Mouse (Mus musculus): ENCODE measurements at regions not wholly inside any gene's neighbourhood (a gene's known extent, or its start where the extent isn't known, plus 50 kb on each side); places are given as distances from the start of the nearest gene placed in this dataset.
A peak's percentile ranks its signal among the peaks of the same experiment; 100 is the strongest.

DNA sequence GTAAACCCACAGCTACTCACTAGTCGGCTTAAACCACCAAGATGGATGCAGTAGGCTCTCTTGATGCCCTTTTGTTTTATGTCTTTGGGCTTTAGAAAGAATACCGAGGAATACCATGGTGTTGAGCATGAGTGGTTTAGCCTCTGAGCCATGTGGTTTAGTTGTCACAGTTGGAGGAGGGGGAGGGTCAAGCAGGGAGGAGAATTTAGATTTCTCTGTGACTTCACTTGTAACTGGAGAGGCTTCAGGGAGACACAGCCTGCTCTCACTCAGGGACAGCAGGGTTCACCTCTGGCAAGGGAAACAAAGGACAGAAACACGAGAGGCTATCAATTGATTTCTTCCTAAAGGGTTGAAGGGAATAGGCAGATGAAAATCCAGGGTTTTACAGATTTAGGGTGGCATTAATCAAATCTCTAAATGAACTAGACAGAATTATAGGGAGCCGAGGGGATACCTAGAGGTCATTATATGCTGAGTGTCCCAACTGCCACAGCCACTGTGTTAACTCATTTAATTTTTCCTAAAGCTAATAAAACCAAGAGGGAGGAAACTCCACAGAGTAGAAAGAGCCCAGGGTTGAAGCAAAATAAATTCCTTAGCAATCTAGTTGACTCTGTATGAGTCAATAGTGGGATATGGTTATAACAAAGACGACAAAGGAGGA lies 2113.7 kb upstream of the 5930422O12Rik start:
- DNase-seq (ENCODE audit: low spot score in 2 of 2) = no peak

DNA sequence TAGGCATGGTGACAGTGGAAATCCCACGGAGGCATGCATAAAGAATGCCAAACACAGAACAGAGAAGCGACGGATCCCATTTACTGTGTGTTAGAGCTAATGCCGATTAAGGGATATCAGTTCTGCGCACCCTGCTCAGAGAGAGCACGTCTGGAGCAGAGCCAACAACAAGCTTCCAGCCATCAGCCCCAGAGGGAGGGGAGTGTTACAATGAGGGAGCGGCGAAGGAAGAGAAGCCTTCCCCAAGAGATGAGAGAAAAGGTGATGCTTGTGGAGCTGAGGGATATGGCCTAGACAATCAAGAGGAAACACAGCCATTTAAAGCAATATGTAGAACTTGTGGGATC lies 2113.2 kb upstream of the 5930422O12Rik start:
- no peak for DNase-seq (ENCODE audit: low spot score in 2 of 2)

GRCm38 (mm10) chr8:31333545-31334297 lies 2094.8 kb upstream of the 5930422O12Rik start:
- no peak for DNase-seq (ENCODE audit: low spot score in 2 of 2)

- no peak for DNase-seq (ENCODE audit: low spot score in 2 of 2)
Observed at GRCm38 (mm10) chr8:31348504-31348903, 2080.0 kb upstream of the 5930422O12Rik start.

GRCm38 (mm10) chr8:31369636-31370035 lies 2058.9 kb upstream of the 5930422O12Rik start:
- no peak for DNase-seq (ENCODE audit: low spot score in 2 of 2)

DNA sequence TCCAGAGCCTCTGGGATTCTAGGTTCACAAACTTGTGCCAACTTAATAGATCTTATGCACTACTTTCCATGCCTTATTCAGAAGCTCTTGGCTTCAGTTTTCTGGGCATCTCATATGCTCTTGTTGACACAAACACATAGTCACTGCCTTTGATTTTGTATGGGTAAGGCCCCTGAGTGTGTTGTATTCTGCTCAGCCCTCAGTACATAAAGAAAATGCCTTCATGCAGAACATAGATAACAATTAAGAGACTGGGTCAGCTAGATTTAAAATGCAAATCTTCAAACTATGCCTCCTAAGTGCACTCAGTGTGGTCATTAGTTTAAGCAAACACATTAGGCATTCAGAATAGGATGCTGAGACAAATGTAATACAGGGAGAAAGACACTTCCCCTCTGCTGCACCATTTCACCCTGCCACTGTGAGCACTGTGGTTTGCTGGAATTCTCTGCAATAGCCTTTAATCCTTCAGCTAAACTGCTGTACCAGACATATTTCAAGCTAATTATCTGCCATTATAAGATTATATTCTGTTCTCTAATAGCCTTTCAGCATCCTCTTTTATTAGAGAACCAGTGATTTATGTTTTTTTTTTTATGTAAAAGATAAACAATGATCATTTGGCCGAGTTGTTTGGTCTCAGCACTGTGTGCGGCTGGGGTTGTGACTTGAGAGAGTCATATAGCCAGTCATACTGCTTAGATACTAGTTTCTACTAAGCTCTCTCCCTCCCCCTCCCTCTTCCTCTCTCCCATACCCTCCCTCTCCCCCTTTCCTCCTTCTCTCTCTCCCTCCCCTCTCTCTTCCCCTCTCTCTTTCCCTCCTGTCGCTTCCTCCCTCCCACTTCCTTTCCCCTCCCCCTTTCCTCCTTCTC lies 2058.1 kb upstream of the 5930422O12Rik start:
- no peak for DNase-seq (ENCODE audit: low spot score in 2 of 2)

DNA sequence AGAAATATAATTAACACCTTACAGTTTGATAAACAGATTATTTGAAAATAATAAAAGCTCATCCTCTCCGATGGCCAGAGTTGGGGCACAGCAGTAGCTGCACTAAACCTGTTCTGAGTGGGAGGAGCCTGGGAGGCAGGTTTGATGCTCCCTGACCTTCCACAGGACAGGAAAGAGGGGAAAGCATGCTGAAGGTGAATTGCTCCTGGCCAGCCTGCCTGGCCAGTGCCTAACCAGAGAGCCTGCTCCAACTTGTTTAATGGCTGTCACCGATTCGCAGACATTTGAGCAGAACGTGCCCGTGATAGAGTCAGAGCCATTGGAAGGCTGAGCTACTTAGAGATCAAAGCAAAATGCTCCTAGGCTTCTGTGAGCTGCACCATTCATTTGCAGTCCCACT lies 2056.9 kb upstream of the 5930422O12Rik start:
- DNase-seq (ENCODE audit: low spot score in 2 of 2) = no peak

- DNase-seq (ENCODE audit: low spot score in 2 of 2) = no peak
Observed at GRCm38 (mm10) chr8:31372397-31372796, 2056.1 kb upstream of the 5930422O12Rik start.

DNA sequence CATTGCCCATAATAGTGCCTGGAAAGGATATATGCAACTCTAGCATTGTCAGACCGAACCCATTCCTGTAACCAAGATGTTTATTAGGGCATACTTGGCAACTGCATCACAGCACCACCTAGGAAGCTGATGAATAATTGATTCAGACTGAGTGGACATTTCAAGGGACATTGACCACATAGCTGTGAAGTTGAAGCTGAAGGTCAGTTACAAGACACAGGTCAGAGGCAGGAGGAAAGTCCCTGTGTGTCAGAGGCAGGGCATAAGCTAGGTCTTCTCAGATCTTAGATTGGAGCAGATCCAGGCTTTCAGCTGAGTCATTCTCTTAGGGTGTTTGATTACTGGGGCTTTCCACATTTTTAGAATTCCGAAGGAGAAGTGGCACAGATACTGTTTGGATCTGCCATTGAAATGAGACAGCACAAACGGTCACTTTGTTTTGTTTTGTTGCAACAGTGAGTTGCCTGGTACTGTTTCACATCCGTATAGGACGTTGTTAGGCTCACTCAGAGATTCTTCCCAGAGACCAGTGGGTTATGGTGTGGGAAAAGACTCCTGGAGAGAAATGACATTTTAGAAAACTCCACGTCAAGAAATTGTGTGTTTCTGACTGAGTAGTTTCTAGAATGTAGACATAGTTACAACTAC lies 2055.2 kb upstream of the 5930422O12Rik start:
- DNase-seq (ENCODE audit: low spot score in 2 of 2) = no peak

DNA sequence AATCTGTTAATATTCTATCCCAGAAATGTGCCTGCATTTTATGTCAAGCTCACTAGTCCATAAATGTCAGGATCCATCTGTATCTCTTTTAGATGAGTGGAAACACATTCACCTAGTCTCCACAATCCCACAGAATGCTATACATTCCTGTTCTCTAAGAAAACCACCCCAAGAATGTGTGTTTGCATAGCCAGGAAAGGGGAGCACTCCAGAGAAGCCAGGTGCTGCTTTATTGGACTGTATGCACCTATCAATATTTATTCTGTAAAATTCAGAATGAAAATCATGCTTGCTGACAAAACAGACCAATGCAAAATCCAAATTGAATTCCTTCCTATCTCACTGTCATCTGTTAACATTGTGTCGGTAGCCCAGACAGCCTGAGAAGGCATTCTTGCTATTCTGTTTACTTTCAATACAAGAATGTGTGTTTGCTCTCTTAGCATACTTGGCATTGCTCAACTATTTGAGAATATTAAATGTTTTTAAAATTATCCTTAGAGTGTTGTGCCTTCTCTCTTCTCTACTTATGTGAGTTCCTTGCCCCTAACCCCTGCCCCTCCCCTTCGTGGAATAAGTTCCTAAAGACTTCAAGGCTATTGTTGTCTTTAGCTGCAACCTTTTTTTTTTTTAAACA lies 2050.7 kb upstream of the 5930422O12Rik start:
- DNase-seq (ENCODE audit: low spot score in 2 of 2) = no peak

GRCm38 (mm10) chr8:31404811-31405210 lies 2023.7 kb upstream of the 5930422O12Rik start:
- no peak for DNase-seq (ENCODE audit: low spot score in 2 of 2)

DNA sequence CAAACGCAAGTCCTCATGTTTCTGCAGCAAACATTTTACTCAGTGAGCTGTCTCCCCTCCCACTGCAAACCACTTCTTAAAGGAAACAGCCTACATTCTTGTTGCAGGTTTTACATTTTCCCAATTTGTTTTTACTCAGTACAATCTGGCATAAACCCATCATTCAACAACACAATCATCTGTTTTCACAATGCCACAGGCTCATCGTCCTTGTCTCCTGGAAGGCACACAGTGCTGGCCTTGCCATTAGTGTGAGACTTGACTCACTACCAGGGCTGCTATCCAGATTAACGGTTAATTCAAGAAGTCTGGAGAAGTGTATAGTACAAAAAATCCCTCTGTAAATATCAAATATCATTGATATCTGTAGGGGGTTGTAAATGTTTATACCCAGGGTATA lies 2006.3 kb upstream of the 5930422O12Rik start:
- no peak for DNase-seq (ENCODE audit: low spot score in 2 of 2)

DNA sequence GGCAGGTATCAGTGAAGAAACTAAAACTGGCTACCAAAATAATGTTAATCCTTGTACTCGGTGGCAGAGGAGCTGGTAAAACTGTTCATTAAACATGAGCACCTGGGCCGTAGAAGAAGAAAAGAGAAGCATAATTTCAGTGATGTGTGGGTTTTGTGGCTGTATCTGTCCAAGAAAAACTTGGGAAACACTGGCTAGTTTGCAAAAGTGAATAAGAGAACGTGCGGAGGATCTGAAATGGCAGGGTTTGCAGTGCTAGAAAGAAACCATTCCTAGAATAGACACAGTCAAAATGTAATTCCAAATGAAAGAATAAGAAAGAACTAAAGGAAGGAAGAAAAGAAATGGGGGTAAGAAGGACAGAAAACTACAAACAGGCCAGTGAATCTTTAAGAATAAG lies 2000.8 kb upstream of the 5930422O12Rik start:
- no peak for DNase-seq (ENCODE audit: low spot score in 2 of 2)

DNA sequence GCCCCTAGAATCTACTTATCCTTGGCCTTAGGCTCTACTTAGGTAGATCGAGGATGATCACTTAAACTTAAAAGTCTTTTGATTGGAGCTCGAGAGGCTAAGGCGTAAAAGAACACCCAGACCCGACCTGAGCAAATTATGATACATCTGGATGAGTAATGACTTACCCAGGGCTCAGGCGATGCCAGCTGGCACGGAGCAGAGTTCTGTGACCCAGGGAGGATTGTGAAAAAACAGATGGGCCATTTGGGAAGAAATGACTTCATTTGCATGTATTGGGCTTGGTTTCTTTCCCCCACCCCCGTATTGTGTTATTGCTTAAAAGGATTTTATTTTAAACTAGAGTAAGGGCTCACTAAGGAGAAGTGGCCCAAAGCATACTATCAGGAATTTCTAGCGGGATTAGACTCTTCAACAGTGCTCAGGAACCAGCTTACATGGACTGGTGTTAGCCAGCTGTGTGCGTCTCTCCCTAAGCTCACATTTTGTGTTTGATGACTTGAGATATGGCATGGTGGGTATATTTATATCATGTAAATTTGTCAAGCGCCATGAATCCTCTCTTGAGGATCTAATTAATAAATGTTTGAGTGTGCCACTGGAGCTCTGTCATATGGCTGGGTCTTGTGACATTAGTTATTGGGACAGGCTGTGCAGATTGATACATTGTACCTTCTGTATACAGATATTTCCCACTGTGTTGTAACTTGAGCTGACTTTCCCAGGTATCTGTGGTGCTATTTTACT lies 1991.9 kb upstream of the 5930422O12Rik start:
- DNase-seq (ENCODE audit: low spot score in 2 of 2) = no peak

GRCm38 (mm10) chr8:31444834-31445233 lies 1983.7 kb upstream of the 5930422O12Rik start:
- DNase-seq (ENCODE audit: low spot score in 2 of 2) = no peak

DNA sequence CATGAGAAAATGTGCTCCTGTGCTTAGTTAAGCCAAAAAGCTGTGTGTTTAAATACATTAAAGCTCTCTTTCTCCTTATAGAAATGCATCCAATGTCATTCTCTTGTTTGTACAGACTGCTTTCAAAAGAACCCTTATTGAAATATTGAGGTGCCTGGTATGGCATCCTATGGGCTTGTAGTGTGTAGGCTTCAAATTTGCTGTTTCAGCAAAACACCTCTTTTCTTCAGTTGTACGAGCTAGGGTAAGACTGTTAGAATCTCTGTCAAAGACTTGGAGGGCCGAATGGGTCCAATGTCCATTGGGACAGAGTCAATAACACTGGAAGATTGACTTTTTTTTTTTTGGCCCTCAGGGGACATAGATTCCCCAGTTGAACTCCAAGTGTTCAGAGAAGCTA lies 1980.5 kb upstream of the 5930422O12Rik start:
- no peak for DNase-seq (ENCODE audit: low spot score in 2 of 2)

DNA sequence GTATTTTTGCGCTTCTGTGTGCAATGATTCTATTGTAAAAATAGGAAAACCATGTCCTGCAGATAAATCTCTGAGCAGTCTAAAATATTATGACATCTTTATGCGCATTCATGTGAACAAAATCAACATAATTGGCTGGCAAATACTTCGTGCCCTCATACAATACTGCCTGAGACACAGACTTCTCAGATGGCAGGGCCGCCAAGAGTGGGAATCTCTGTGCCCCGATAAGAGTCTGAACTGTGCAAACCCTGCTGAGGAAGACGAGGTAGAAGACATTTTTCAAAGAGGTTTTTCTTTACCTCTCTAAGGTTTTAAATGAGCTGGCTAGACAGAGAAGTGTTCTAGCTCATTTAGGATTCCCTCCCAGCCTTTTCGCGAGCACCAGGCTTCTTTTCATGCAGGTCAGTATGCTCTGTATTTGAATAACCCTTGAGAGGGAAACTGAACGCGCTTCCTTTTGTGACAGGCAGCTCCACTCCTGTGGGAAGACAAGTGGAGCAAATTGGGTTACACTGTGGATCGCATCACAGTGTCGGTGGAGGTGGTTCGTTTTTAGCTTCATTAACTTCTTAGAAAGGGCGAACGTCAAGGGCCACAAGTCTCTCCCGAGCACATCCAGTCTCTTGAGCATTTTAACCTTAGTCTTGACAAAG lies 1973.6 kb upstream of the 5930422O12Rik start:
- DNase-seq (ENCODE audit: low spot score in 2 of 2) = no peak

GRCm38 (mm10) chr8:31460349-31460748 lies 1968.2 kb upstream of the 5930422O12Rik start:
- peak in 1 of 2 experiments; percentile 69 for DNase-seq (ENCODE audit: low spot score in 2 of 2)

Data from cerebellum, postnatal 4 days (tissue).